Mouse (Mus musculus) embryonic facial prominence, embryonic 11.5 days (tissue): ENCODE data around the gene Nr1i3. TPM values are rescaled to one million over a fixed set of nuclear protein-coding genes. Genes with fewer than 3 reads are reported as not detected.

Source experiments
- ATAC-seq: fragments of 200-750 bp; cut with Nextera tagmentation; replicated peaks from 2 replicates; pipeline ENCODE4 v1.8.0; 2017; ENCODE audit warnings: low read depth; ENCODE audit not compliant: insufficient number of reproducible peaks, low FRiP score, low TSS enrichment
- DNase-seq: peaks from one replicate; pipeline ENCODE4 v3.0.0-alpha.2; 2015; ENCODE audit warnings: low spot score
- H3K27ac ChIP-seq: fragments of 300-500 bp; sonication (generic); replicated peaks from 2 replicates; pipeline ENCODE4 v1.5.1; 2014; ENCODE audit warnings: mild to moderate bottlenecking, low read depth, low read length, control low read depth
- H3K27me3 ChIP-seq: fragments of 300-500 bp; sonication (generic); 2 replicates; pipeline ENCODE4 v1.6.1; 2014; ENCODE audit warnings: mild to moderate bottlenecking, low read length, moderate library complexity, mixed read lengths; ENCODE audit not compliant: control insufficient read depth, insufficient read depth
- H3K36me3 ChIP-seq: fragments of 300-500 bp; sonication (generic); replicated peaks from 2 replicates; pipeline ENCODE4 v1.6.1; 2014; ENCODE audit warnings: low read depth, mild to moderate bottlenecking, low read length, moderate library complexity, mixed read lengths; ENCODE audit not compliant: control insufficient read depth, insufficient read depth
- H3K4me1 ChIP-seq: fragments of 300-500 bp; sonication (generic); 2 replicates; pipeline ENCODE4 v1.6.1; 2014; ENCODE audit warnings: low read length, mixed read lengths; ENCODE audit not compliant: control insufficient read depth, insufficient read depth
- H3K4me2 ChIP-seq: fragments of 300-500 bp; sonication (generic); 2 replicates; pipeline ENCODE4 v1.6.1; 2014; ENCODE audit warnings: low read depth, mild to moderate bottlenecking, control low read depth, low read length, moderate library complexity
- H3K4me3 ChIP-seq: fragments of 300-500 bp; sonication (generic); 2 replicates; pipeline ENCODE4 v1.5.1; 2014; ENCODE audit warnings: low read depth, low read length, control low read depth
- H3K9ac ChIP-seq: fragments of 300-500 bp; sonication (generic); replicated peaks from 2 replicates; pipeline ENCODE4 v1.6.1; 2014; ENCODE audit warnings: mild to moderate bottlenecking, control low read depth, low read length
- H3K9me3 ChIP-seq: fragments of 300-500 bp; sonication (generic); replicated peaks from 2 replicates; pipeline ENCODE4 v1.6.1; 2016; ENCODE audit warnings: mild to moderate bottlenecking, low read length, inconsistent platforms, mixed read lengths; ENCODE audit not compliant: control insufficient read depth
- WGBS: fragments of 180-500 bp; shearing (Covaris S2); extraction: QIAGEN DNeasy Blood & Tissue Kit; methylation state at CpG from one replicate; pipeline ENCODE4 v1.1.7; 2014; 5-methylcytosine and 5-hydroxymethylcytosine counted together
- polyA plus RNA-seq: library from polyadenylated mRNA; unstranded; fragments of >200 nt; fragmentation: Nextera tagmentation; extraction: Ambion mirVana; gene quantifications from 2 replicates; pipeline ENCODE4 v1.2.1, GENCODE M21; 2014

Nr1i3 gene
- polyA plus RNA-seq, 1 experiment from 2014 or later, result 0.22 TPM

GRCm38 (mm10) chr1:171203471-171204248 is 10.1 kb upstream of the Nr1i3 start:
- DNase-seq, result no peak
- Histone ChIP-seq H3K27ac (no peak overlapping the region), H3K9ac (no peak overlapping the region), H3K4me1 (no peaks in the 10 kb centered on the region), H3K4me3 (no peak overlapping the region), H3K9me3 (no peaks in the 10 kb centered on the region), H3K27me3 (no peaks in the 10 kb centered on the region), H3K36me3 (no peaks in the 10 kb centered on the region), H3K4me2 (no peak overlapping the region)
- ATAC-seq, result no peak
- 54% methylated on average over 10 of the region's 11 CpGs for WGBS

- Histone ChIP-seq H3K4me3 (no peak overlapping the region), H3K27ac (no peak overlapping the region), H3K4me1 (no peaks in the 10 kb centered on the region), H3K27me3 (no peaks in the 10 kb centered on the region), H3K4me2 (no peak overlapping the region), H3K9ac (no peak overlapping the region), H3K9me3 (no peaks in the 10 kb centered on the region), H3K36me3 (no peaks in the 10 kb centered on the region)
- 53% methylated on average over 7 of the region's 7 CpGs for WGBS
- ATAC-seq (no peak), DNase-seq (no peak)
Measured at GRCm38 (mm10) chr1:171204249-171204644, 9.5 kb upstream of the Nr1i3 start.

- 82% methylated on average over 6 of the region's 6 CpGs for WGBS
Measured at GRCm38 (mm10) chr1:171205704-171206493, 7.9 kb upstream of the Nr1i3 start.

GRCm38 (mm10) chr1:171209409-171209808 is 4.4 kb upstream of the Nr1i3 start:
- 24% methylated on average over 4 of the region's 4 CpGs for WGBS
- Histone ChIP-seq H3K27me3 (no peaks in the 10 kb centered on the region), H3K36me3 (no peaks in the 10 kb centered on the region), H3K27ac (no peak overlapping the region), H3K9me3 (no peaks in the 10 kb centered on the region), H3K9ac (no peak overlapping the region), H3K4me2 (no peak overlapping the region), H3K4me3 (no peak overlapping the region), H3K4me1 (no peaks in the 10 kb centered on the region)
- DNase-seq (no peak), ATAC-seq (no peak)

More at GRCm38 (mm10) chr1:171205704-171206493, 7.9 kb upstream of the Nr1i3 start:
- Histone ChIP-seq H3K4me1 (no peaks in the 10 kb centered on the region), H3K36me3 (no peaks in the 10 kb centered on the region), H3K4me3 (no peak overlapping the region), H3K9ac (no peak overlapping the region), H3K27me3 (no peaks in the 10 kb centered on the region), H3K27ac (no peak overlapping the region), H3K9me3 (no peaks in the 10 kb centered on the region), H3K4me2 (no peak overlapping the region)
- ATAC-seq (no peak), DNase-seq (no peak)

- 33% methylated on average over 3 of the region's 3 CpGs for WGBS
- DNase-seq (no peak), ATAC-seq (no peak)
- no peaks in the 10 kb centered on the region for H3K36me3 ChIP-seq
- no peaks in the 10 kb centered on the region for H3K4me1 ChIP-seq
- H3K27me3 ChIP-seq, result no peaks in the 10 kb centered on the region
- H3K4me3 ChIP-seq, result no peak overlapping the region
- H3K4me2 ChIP-seq, result no peak overlapping the region
- no peak overlapping the region for H3K9ac ChIP-seq
- no peaks in the 10 kb centered on the region for H3K9me3 ChIP-seq
- no peak overlapping the region for H3K27ac ChIP-seq
Measured at GRCm38 (mm10) chr1:171212854-171213253, 916 bp upstream of the Nr1i3 start.

GRCm38 (mm10) chr1:171216241-171216955 is 2.6 kb downstream of the Nr1i3 start:
- Histone ChIP-seq H3K4me1 (no peaks in the 10 kb centered on the region), H3K9me3 (no peaks in the 10 kb centered on the region), H3K36me3 (no peaks in the 10 kb centered on the region), H3K9ac (no peak overlapping the region), H3K4me3 (no peak overlapping the region), H3K27ac (no peak overlapping the region), H3K4me2 (no peak overlapping the region), H3K27me3 (no peaks in the 10 kb centered on the region)
- no peak for ATAC-seq
- WGBS, result 89% methylated on average over 18 of the region's 18 CpGs
- DNase-seq, result no peak

GRCm38 (mm10) chr1:171220871-171221270 is 7.1 kb downstream of the Nr1i3 start:
- Histone ChIP-seq H3K9ac (no peak overlapping the region), H3K4me1 (no peaks in the 10 kb centered on the region), H3K36me3 (no peaks in the 10 kb centered on the region), H3K9me3 (no peaks in the 10 kb centered on the region), H3K4me3 (no peak overlapping the region), H3K4me2 (peak overlapping the region; percentile 17; the same call in 1 of the 2 replicates), H3K27ac (no peak overlapping the region), H3K27me3 (no peaks in the 10 kb centered on the region)
- 7% methylated on average over 10 of the region's 10 CpGs for WGBS
- DNase-seq (peak; percentile 88), ATAC-seq (peak; percentile 17; the same call in 1 of the 2 replicates)
